Mouse (Mus musculus) lung, embryonic 16.5 days (tissue): ENCODE data around the gene Sall1. TPM values are rescaled to one million over a fixed set of nuclear protein-coding genes. Genes with fewer than 3 reads are reported as not detected.

Source experiments
- ATAC-seq: fragments of 200-750 bp; cut with Nextera tagmentation; 2 replicates; pipeline ENCODE4 v1.8.0; 2017; ENCODE audit warnings: low read depth, mild to moderate bottlenecking, moderate library complexity
- H3K27ac ChIP-seq: fragments of 300-500 bp; sonication (generic); 2 replicates; pipeline ENCODE4 v1.5.1; 2014; ENCODE audit warnings: mild to moderate bottlenecking, control low read depth, low read length
- H3K27me3 ChIP-seq: fragments of 300-500 bp; sonication (generic); 2 replicates; pipeline ENCODE4 v1.6.1; 2014; ENCODE audit warnings: low read depth, low read length, mixed read lengths; ENCODE audit not compliant: control insufficient read depth, insufficient read depth
- H3K36me3 ChIP-seq: fragments of 300-500 bp; sonication (generic); 2 replicates; pipeline ENCODE4 v1.6.1; 2014; ENCODE audit warnings: low read length; ENCODE audit not compliant: control insufficient read depth, insufficient read depth
- H3K4me1 ChIP-seq: fragments of 300-500 bp; sonication (generic); replicated peaks from 2 replicates; pipeline ENCODE4 v1.6.1; 2014; ENCODE audit warnings: low read length, mixed read lengths; ENCODE audit not compliant: control insufficient read depth, insufficient read depth
- H3K4me2 ChIP-seq: fragments of 300-500 bp; sonication (generic); 2 replicates; pipeline ENCODE4 v1.6.1; 2014; ENCODE audit warnings: low read depth, low read length, control low read depth
- H3K4me3 ChIP-seq: fragments of 300-500 bp; sonication (generic); 2 replicates; pipeline ENCODE4 v1.5.1; 2014; ENCODE audit warnings: mild to moderate bottlenecking, low read length, control low read depth
- H3K9ac ChIP-seq: fragments of 300-500 bp; sonication (generic); 2 replicates; pipeline ENCODE4 v1.6.1; 2014; ENCODE audit warnings: low read length, control low read depth
- H3K9me3 ChIP-seq: fragments of 300-500 bp; sonication (generic); 2 replicates; pipeline ENCODE4 v1.6.1; 2016; ENCODE audit warnings: low read length; ENCODE audit not compliant: control insufficient read depth
- WGBS: fragments of 180-500 bp; shearing (Covaris S2); extraction: QIAGEN DNeasy Blood & Tissue Kit; methylation state at CpG from one replicate; pipeline ENCODE4 v1.1.7; 2014; 5-methylcytosine and 5-hydroxymethylcytosine counted together
- polyA plus RNA-seq: library from polyadenylated mRNA; unstranded; fragments of >200 nt; fragmentation: Nextera tagmentation; extraction: Ambion mirVana; gene quantifications from 2 replicates; pipeline ENCODE4 v1.2.1, GENCODE M21; 2015

The Sall1 gene
- polyA plus RNA-seq, 1 experiment from 2014 or later = 0.03 TPM

DNA sequence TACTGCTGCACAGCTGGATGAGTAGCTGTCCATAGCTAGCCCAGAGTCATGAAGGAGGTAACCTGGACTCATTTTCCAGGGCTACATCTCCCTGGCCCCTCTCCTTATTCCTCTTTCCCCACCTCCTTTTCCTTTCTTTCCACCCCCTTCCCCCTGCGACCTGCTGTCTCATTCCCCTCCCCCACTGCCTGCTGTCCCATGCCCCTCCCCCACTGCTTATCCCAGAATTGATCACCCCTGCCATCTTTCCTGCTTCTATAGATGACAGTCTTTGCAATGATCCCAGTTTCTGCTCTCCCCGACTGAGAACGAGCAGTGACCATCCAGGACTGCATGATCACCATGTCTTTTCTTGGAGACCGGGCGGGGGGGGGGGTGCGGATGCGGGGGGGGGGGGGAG lies 35.2 kb downstream of the Sall1 start:
- H3K27ac ChIP-seq = no peak overlapping the region
- H3K9me3 ChIP-seq = no peaks in the 10 kb centered on the region
- H3K36me3 ChIP-seq = no peaks in the 10 kb centered on the region
- WGBS = 18% methylated on average over 4 of the region's 7 CpGs
- H3K9ac ChIP-seq = no peak overlapping the region
- no peak for ATAC-seq
- H3K4me1 ChIP-seq = 0 out of 2 replicates have a peak, but pooled peaks cover 4% of the 10 kb centered on the region
- no peak overlapping the region for H3K4me2 ChIP-seq
- H3K4me3 ChIP-seq = no peak overlapping the region
- H3K27me3 ChIP-seq = peaks cover 30% of the 10 kb centered on the region

DNA sequence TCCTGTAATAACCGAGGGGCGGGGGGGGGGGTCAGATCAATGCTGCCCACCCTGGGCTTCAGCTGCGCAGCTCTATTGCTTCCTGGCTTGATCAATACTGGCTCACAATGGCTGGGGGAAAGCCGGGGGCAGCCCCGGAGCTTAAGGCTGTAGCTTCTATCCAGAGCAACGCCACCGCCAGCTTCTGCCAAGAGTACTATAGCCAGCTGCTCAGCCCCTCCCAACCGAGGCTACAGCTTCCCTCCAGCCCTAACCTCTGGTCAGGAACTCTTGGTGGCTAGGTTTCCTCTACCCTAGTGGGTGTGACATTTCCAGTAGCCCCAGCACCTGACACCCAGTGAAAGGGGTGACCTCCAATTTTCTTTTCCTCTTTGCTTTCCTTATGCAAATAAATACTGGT lies 36.8 kb downstream of the Sall1 start:
- H3K9me3 ChIP-seq = no peaks in the 10 kb centered on the region
- no peak overlapping the region for H3K4me2 ChIP-seq
- H3K9ac ChIP-seq = no peak overlapping the region
- under 1% methylated on average over 8 of the region's 8 CpGs for WGBS
- H3K4me3 ChIP-seq = no peak overlapping the region
- H3K27me3 ChIP-seq = peaks cover 30% of the 10 kb centered on the region
- 0 out of 2 replicates have a peak, but pooled peaks cover 4% of the 10 kb centered on the region for H3K4me1 ChIP-seq
- H3K27ac ChIP-seq = no peak overlapping the region
- no peak for ATAC-seq
- H3K36me3 ChIP-seq = no peaks in the 10 kb centered on the region

DNA sequence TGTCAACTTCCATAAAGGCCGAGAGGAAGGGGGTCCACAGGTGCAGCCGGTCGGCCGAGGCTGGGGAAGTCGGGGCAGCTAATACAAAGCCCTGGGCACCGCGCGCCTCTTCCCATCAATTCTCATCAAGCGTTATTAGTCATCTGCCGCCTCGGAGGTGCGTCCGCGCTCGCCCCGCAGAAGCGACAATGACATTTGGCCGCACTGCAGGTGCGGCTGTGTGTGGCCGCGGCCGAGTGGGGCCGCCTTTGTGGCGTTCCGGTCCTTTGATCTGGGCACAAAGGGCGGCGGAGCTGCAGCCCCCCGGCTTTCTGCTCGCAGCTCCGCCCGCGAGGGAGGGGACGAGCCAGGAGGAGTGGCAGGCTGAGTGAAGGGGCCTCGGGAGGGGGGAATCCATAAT lies 37.5 kb downstream of the Sall1 start:
- H3K27ac ChIP-seq = no peak overlapping the region
- H3K27me3 ChIP-seq = peaks cover 27% of the 10 kb centered on the region
- H3K4me1 ChIP-seq = 0 out of 2 replicates have a peak, but pooled peaks cover 4% of the 10 kb centered on the region
- WGBS = under 1% methylated on average over 34 of the region's 34 CpGs
- H3K9me3 ChIP-seq = no peaks in the 10 kb centered on the region
- peak overlapping the region; percentile 44 for H3K4me3 ChIP-seq
- H3K4me2 ChIP-seq = peak overlapping the region; percentile 67
- 0 out of 2 replicates have a peak overlapping the region, but pooled peaks have one; percentile 10 for H3K9ac ChIP-seq
- no peak for ATAC-seq
- no peaks in the 10 kb centered on the region for H3K36me3 ChIP-seq

DNA sequence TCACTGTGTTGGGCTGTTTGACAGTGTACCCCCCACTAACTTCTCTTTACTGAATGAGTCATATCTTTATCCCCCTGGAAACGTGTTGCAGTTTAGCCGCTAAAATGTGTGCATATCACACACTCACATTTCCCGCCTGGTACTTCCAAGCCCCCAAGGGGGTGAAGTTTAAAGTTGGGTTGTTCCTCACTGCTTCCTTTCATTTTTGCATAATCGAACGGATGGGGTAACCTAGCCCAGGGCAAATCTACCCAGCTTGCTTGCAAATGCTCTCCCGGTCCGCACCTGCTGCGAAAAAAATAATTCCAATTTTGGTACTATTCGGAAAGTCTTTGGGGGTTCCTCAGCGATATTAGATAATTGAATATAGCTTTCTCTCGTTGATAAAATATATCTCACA lies 38.2 kb downstream of the Sall1 start:
- H3K4me1 ChIP-seq = 0 out of 2 replicates have a peak, but pooled peaks cover 4% of the 10 kb centered on the region
- no peak overlapping the region for H3K9ac ChIP-seq
- WGBS = 32% methylated on average over 11 of the region's 11 CpGs
- H3K27me3 ChIP-seq = peaks cover 27% of the 10 kb centered on the region
- H3K4me2 ChIP-seq = peak overlapping the region; percentile 67
- H3K9me3 ChIP-seq = no peaks in the 10 kb centered on the region
- no peaks in the 10 kb centered on the region for H3K36me3 ChIP-seq
- H3K4me3 ChIP-seq = peak overlapping the region; percentile 44; the same call in 1 of the 2 replicates
- H3K27ac ChIP-seq = no peak overlapping the region
- ATAC-seq = no peak

DNA sequence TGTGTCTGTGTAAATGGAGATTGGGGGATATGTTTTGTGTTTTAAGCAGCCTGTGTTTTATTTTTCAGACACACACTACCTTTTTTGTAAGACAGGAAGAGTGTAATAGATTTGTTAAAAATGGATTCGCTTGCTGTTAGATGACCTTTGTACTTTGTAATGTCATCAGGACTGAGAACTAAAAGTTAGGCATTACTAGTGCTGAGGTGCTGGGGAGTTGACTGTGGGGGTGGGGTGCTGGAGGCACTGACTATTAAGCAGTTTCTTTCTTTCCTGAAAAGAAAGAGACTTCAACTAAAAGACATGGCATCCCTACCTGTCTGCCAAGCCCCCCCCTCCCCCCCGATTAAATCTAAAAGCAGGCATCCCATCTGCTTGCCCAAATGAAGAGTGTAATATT lies 39.9 kb downstream of the Sall1 start:
- H3K27ac ChIP-seq = no peak overlapping the region
- no peak overlapping the region for H3K4me2 ChIP-seq
- H3K36me3 ChIP-seq = no peaks in the 10 kb centered on the region
- H3K9me3 ChIP-seq = no peaks in the 10 kb centered on the region
- WGBS = 35% methylated on average over 2 of the region's 2 CpGs
- peaks cover 27% of the 10 kb centered on the region for H3K27me3 ChIP-seq
- no peak for ATAC-seq
- H3K4me3 ChIP-seq = no peak overlapping the region
- no peak overlapping the region for H3K9ac ChIP-seq
- H3K4me1 ChIP-seq = 0 out of 2 replicates have a peak, but pooled peaks cover 4% of the 10 kb centered on the region

DNA sequence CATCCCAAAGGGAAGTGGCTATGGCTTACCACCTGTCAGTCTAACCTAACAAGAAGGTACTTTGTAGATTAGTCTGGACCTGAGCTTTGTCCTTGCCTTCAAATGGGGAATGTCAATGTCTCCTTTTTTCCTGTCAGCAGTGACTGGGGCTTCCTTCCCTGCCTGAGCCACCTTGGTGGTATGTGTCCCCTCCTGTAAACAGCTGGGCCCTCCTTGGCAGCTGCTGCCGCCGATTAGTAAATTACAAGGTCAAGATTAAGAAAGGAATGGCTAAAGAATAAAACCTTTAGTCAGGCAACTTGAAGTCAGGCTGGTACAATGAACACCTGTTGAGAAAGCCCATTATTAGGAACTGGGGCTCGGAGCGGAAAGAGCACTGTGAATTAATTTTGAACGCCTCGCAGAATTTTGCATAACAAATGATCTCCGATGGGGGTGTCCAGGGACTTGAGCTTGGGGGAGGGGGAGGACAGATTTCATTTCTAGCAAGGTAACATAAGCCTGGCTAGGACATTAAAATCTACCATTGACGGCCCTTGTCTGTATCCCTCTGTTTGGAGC lies 40.5 kb downstream of the Sall1 start:
- Histone ChIP-seq H3K9ac (no peak overlapping the region), H3K4me1 (0 out of 2 replicates have a peak, but pooled peaks cover 4% of the 10 kb centered on the region), H3K4me3 (no peak overlapping the region), H3K4me2 (no peak overlapping the region), H3K36me3 (no peaks in the 10 kb centered on the region), H3K27me3 (peaks cover 24% of the 10 kb centered on the region), H3K27ac (no peak overlapping the region), H3K9me3 (no peaks in the 10 kb centered on the region)
- no peak for ATAC-seq
- WGBS = 46% methylated on average over 8 of the region's 8 CpGs

DNA sequence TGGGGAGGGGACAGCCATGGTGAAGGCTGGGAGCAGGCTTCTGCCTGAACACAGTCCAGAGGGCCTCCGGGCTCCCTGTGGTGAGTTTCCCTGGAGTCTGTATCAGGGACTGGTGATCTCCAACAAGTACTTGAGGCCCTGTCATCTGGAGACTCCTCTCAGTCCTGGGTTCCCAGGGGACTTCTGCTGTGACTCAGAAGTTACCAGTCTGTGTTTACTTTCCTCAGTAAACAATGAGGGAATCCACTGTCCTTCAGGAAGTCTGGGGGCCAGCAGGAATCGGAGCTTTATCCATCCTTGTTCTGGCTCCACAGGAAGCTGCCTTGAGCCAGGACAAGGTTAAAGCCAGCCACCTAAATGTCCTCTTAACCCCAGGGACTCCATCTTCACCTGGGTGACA lies 41.8 kb downstream of the Sall1 start:
- H3K27me3 ChIP-seq = peaks cover 15% of the 10 kb centered on the region
- WGBS = 32% methylated on average over 2 of the region's 2 CpGs
- H3K4me2 ChIP-seq = no peak overlapping the region
- H3K4me3 ChIP-seq = no peak overlapping the region
- no peak overlapping the region for H3K27ac ChIP-seq
- no peaks in the 10 kb centered on the region for H3K9me3 ChIP-seq
- 0 out of 2 replicates have a peak, but pooled peaks cover 4% of the 10 kb centered on the region for H3K4me1 ChIP-seq
- no peak overlapping the region for H3K9ac ChIP-seq
- no peaks in the 10 kb centered on the region for H3K36me3 ChIP-seq
- ATAC-seq = peak; percentile 31; the same call in 1 of the 2 replicates

DNA sequence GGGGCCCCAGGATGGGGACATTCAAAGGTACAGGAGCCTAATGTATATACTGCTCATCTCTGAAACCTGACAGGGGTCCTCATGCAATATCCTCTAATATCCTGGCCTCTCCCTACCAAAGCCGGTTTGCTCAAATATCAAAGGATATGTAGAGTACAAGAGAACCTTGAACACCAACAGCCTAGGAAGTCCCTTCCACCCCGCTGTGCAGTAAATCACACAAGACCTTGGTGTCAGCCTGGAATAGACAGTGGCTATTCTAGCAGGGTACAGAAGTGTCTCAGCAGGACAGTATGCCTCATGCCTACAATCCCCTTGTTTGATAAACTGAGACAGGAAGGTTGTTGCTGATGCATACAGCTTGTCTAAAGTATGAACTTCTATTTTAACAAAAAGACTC lies 46.7 kb downstream of the Sall1 start:
- ATAC-seq = no peak
- H3K27me3 ChIP-seq = no peaks in the 10 kb centered on the region
- no peaks in the 10 kb centered on the region for H3K36me3 ChIP-seq
- H3K4me2 ChIP-seq = no peak overlapping the region
- H3K27ac ChIP-seq = no peak overlapping the region
- H3K9ac ChIP-seq = no peak overlapping the region
- 79% methylated on average over 2 of the region's 2 CpGs for whole genome bisulfite sequencing
- H3K4me1 ChIP-seq = no peaks in the 10 kb centered on the region
- no peaks in the 10 kb centered on the region for H3K9me3 ChIP-seq
- H3K4me3 ChIP-seq = no peak overlapping the region

DNA sequence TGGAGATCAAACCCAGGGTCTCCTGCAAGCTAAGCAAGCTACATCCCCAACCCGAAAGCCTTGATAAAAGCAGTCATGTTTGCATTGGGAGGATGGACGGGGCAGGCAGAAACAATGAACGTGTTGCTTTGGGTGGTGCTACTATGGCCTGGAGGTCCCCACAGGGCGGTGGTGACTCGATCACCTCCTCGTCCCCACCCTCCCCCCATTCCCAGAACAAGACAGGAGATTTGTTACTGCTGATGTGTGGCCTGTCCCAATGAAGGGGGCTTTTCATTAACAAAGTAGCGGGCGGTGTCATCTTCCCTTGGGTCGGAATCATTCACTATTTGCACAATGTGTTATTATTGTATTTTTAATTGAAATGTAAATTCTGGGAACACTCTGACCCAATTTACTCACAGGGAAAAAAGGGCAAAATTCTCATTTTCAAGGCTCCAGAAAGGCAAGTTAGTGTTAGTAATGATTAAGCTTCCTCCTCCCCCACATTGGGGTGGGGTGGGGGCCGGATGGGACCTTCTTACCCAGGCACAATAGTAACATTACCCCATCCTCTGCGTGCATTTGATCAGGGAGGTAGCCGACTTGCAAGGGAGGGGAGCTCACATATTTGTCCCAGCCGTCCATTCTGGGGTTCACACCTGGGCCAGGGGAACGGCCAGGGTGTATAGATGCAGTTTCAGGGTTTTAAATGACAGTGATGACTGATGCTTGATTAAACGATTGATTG lies 52.0 kb downstream of the Sall1 start:
- Histone ChIP-seq H3K4me2 (no peak overlapping the region), H3K4me3 (no peak overlapping the region), H3K4me1 (no peaks in the 10 kb centered on the region), H3K9ac (no peak overlapping the region), H3K36me3 (no peaks in the 10 kb centered on the region), H3K9me3 (no peaks in the 10 kb centered on the region), H3K27me3 (no peaks in the 10 kb centered on the region), H3K27ac (no peak overlapping the region)
- no peak for ATAC-seq
- WGBS = 64% methylated on average over 15 of the region's 15 CpGs
